Mouse (Mus musculus) embryonic facial prominence, embryonic 13.5 days (tissue): ENCODE data around the gene Rgl2. TPM values are rescaled to one million over a fixed set of nuclear protein-coding genes. Genes with fewer than 3 reads are reported as not detected.
"Not testable (repeated sequence)": the region's sequence is repeated elsewhere in the genome, so short reads cannot be mapped to it uniquely, and the experiment has no call there.

Experiments used
- ATAC-seq: fragments of 200-750 bp; cut with Nextera tagmentation; 2 replicates; pipeline ENCODE4 v1.8.0; 2017; ENCODE audit warnings: low read depth; ENCODE audit not compliant: insufficient number of reproducible peaks, insufficient read depth, low FRiP score, low TSS enrichment
- H3K27ac ChIP-seq: fragments of 300-500 bp; sonication (generic); 2 replicates; pipeline ENCODE4 v1.5.1; 2015; ENCODE audit warnings: moderate library complexity, mild to moderate bottlenecking, inconsistent platforms
- H3K27me3 ChIP-seq: fragments of 300-500 bp; sonication (generic); 2 replicates; pipeline ENCODE4 v1.6.1; 2015; ENCODE audit warnings: mild to moderate bottlenecking, inconsistent platforms
- H3K36me3 ChIP-seq: fragments of 300-500 bp; sonication (generic); 2 replicates; pipeline ENCODE4 v1.6.1; 2015; ENCODE audit warnings: mild to moderate bottlenecking, inconsistent platforms
- H3K4me1 ChIP-seq: fragments of 300-500 bp; sonication (generic); 2 replicates; pipeline ENCODE4 v1.6.1; 2015; ENCODE audit warnings: inconsistent platforms
- H3K4me2 ChIP-seq: fragments of 300-500 bp; sonication (generic); 2 replicates; pipeline ENCODE4 v1.6.1; 2015; ENCODE audit warnings: moderate library complexity, mild to moderate bottlenecking, inconsistent platforms
- H3K4me3 ChIP-seq: fragments of 300-500 bp; sonication (generic); 2 replicates; pipeline ENCODE4 v1.5.1; 2015; ENCODE audit warnings: mild to moderate bottlenecking, inconsistent platforms
- H3K9ac ChIP-seq: fragments of 300-500 bp; sonication (generic); 2 replicates; pipeline ENCODE4 v1.6.1; 2015; ENCODE audit warnings: mild to moderate bottlenecking, inconsistent platforms
- H3K9me3 ChIP-seq: fragments of 300-500 bp; sonication (generic); 2 replicates; pipeline ENCODE4 v1.6.1; 2016; ENCODE audit warnings: inconsistent platforms
- WGBS: fragments of 180-500 bp; shearing (Covaris S2); methylation state at CpG from one replicate; pipeline ENCODE4 v1.1.7; 2015; ENCODE audit warnings: mixed read lengths; 5-methylcytosine and 5-hydroxymethylcytosine counted together
- polyA plus RNA-seq: library from polyadenylated mRNA; unstranded; fragments of >200 nt; fragmentation: Nextera tagmentation; extraction: Ambion mirVana; gene quantifications from 2 replicates; pipeline ENCODE4 v1.2.1, GENCODE M21; 2015

The Rgl2 gene
- polyA plus RNA-seq, 1 experiment from 2014 or later, result 61.2 TPM

- H3K9me3 ChIP-seq, result no peaks in the 10 kb centered on the region
- H3K36me3 ChIP-seq, result peaks cover 23% of the 10 kb centered on the region
- H3K27ac ChIP-seq, result no peak overlapping the region
- no peak overlapping the region for H3K4me3 ChIP-seq
- no peak overlapping the region for H3K4me2 ChIP-seq
- 34% methylated on average over 5 of the region's 5 CpGs for WGBS
- peaks cover 11% of the 10 kb centered on the region; the same call in 1 of the 2 replicates for H3K27me3 ChIP-seq
- H3K9ac ChIP-seq, result no peak overlapping the region
- H3K4me1 ChIP-seq, result no peaks in the 10 kb centered on the region
- ATAC-seq, result 0 out of 2 replicates have a peak, but pooled peaks have one; percentile 27
These were observed 39.6 kb downstream of the Rgl2 start for GRCm38 (mm10) chr17:33968927-33969326.

DNA sequence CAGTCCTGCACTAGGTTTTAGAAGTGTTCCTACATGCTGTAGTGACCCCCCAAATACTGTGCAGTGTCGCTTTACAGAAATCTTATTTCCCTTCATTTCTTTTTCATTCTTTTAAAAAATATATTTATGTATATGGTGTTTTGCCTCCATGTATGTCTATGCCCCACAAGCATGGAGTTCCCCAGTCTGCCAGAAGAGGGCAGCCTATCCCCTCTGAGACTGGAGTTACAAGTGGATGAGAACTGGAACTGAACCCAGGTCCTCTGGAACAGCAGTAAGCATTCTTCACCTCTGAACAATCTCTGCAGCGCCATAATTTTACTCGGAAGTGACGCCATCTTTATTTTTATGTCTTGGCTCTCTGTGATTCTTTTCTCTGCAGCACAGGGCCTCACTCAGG, 40.1 kb downstream of the Rgl2 start:
- 79% methylated on average over 4 of the region's 4 CpGs for WGBS
- no peak overlapping the region for H3K4me2 ChIP-seq
- no peak overlapping the region for H3K9ac ChIP-seq
- no peaks in the 10 kb centered on the region for H3K9me3 ChIP-seq
- peaks cover 15% of the 10 kb centered on the region for H3K27me3 ChIP-seq
- H3K4me3 ChIP-seq, result no peak overlapping the region
- no peak for ATAC-seq
- no peaks in the 10 kb centered on the region for H3K4me1 ChIP-seq
- H3K36me3 ChIP-seq, result peaks cover 21% of the 10 kb centered on the region
- H3K27ac ChIP-seq, result no peak overlapping the region

DNA sequence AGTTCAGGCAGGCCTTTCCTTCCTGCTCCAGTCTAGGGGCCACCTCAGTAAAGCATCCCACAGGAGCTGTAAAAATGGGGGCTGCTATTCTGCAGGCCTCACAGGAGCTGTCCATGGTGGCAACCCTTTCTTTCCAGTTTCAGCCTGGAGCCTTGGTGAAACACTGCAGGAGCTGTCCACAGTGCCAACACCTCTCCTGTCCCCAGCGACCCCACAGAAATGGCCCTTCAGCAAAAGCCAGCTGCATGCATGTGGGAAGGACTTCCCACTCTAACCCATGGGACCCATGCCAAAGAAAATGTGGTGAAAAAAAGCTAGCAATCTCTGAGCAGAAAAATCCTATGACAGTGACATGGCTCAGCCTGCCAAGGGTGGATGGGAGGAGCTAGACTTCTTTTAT, 43.3 kb downstream of the Rgl2 start:
- Histone ChIP-seq H3K9ac (no peak overlapping the region), H3K4me3 (no peak overlapping the region), H3K27me3 (peaks cover 46% of the 10 kb centered on the region), H3K4me1 (no peaks in the 10 kb centered on the region), H3K36me3 (no peaks in the 10 kb centered on the region), H3K9me3 (no peaks in the 10 kb centered on the region), H3K4me2 (no peak overlapping the region), H3K27ac (no peak overlapping the region)
- 4% methylated on average over 1 of the region's 1 CpGs for WGBS
- ATAC-seq, result no peak

DNA sequence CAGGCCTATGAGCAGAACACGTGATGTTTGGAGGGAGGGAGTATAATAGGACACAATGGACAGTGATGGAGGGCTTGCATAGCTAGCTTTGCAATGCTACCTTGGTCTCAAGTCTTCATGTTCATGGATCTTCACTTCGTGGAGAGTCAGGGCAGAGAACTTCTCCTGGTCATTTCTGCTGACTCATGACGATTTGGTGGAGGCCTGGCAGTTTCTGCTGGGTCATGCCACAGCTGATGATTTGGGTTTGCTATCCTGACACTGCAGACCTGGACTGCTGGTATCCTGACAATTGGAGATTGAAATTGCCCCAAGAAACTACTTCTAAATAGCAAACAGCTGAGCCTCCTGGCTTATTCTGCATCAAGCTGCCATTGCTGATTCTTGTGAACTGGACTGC, 44.2 kb downstream of the Rgl2 start:
- Histone ChIP-seq H3K27me3 (peaks cover 54% of the 10 kb centered on the region), H3K9me3 (no peaks in the 10 kb centered on the region), H3K4me3 (no peak overlapping the region), H3K4me1 (peaks cover 8% of the 10 kb centered on the region), H3K27ac (no peak overlapping the region), H3K36me3 (no peaks in the 10 kb centered on the region), H3K9ac (no peak overlapping the region), H3K4me2 (no peak overlapping the region)
- 60% methylated on average over 3 of the region's 3 CpGs for WGBS
- no peak for ATAC-seq

- no peaks in the 10 kb centered on the region for H3K9me3 ChIP-seq
- H3K4me3 ChIP-seq, result peak overlapping the region; percentile 42
- no peak for ATAC-seq
- peak overlapping the region; percentile 62 for H3K9ac ChIP-seq
- peaks cover 22% of the 10 kb centered on the region for H3K4me1 ChIP-seq
- no peaks in the 10 kb centered on the region for H3K36me3 ChIP-seq
- no peak overlapping the region for H3K27ac ChIP-seq
- peaks cover 72% of the 10 kb centered on the region for H3K27me3 ChIP-seq
- 1% methylated on average over 57 of the region's 57 CpGs for WGBS
- H3K4me2 ChIP-seq, result peak overlapping the region; percentile 58
These were observed 48.7 kb downstream of the Rgl2 start for GRCm38 (mm10) chr17:33977861-33978557.

DNA sequence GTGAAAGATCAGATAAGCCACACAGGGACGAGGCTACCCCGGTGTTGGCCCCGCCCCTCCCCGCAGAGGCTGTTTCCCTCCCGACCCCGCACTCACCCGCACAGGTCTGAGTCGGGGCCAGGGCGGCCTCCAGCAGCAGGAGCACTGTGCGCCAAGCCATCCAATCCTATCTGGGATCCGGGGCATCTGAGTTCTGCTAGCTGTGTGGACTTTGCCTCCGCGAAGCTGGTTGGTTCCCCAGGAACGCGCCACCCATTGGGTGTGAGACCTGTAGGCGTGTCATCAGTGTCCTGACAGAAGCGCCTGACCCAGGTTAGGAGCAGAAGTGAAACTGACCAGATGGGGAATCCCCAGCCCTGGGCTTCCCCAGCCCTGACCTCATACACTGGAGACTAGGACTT, 49.3 kb downstream of the Rgl2 start:
- H3K36me3 ChIP-seq, result no peaks in the 10 kb centered on the region
- H3K27ac ChIP-seq, result no peak overlapping the region
- no peak for ATAC-seq
- H3K27me3 ChIP-seq, result peaks cover 65% of the 10 kb centered on the region
- peak overlapping the region; percentile 62 for H3K9ac ChIP-seq
- peak overlapping the region; percentile 58 for H3K4me2 ChIP-seq
- H3K4me3 ChIP-seq, result peak overlapping the region; percentile 42
- WGBS, result 1% methylated on average over 17 of the region's 17 CpGs
- peaks cover 22% of the 10 kb centered on the region for H3K4me1 ChIP-seq
- no peaks in the 10 kb centered on the region for H3K9me3 ChIP-seq

DNA sequence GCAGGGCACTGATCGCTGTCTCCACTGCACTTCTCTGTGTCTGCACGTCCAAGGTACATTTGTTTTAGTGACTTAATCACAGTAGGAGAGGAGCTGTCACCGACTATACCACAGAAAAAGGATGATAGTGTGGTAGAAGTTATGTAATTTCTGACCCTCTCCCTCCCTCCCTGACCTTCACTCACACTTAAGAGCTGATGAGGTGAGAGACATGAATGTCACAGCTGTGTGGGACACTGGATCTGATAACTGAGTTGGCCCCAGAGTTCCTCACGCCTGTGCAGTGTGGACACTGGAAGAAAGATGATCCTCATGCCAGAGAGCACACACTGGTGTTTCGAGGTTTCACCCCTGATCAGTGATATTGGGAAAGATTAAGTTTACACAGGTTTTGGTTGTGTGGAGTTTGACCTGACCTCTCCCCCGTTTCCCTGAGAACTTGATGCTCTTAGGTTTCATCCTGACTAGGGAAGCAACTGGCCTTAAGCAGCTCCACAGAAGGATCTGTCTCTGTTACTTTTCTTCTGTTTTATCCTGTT, 50.2 kb downstream of the Rgl2 start:
- H3K9ac ChIP-seq, result no peak overlapping the region
- H3K4me1 ChIP-seq, result peaks cover 22% of the 10 kb centered on the region
- no peaks in the 10 kb centered on the region for H3K36me3 ChIP-seq
- no peak overlapping the region for H3K27ac ChIP-seq
- H3K27me3 ChIP-seq, result peaks cover 58% of the 10 kb centered on the region
- H3K4me3 ChIP-seq, result no peak overlapping the region
- no peak for ATAC-seq
- no peak overlapping the region for H3K4me2 ChIP-seq
- H3K9me3 ChIP-seq, result no peaks in the 10 kb centered on the region
- 75% methylated on average over 6 of the region's 6 CpGs for WGBS

DNA sequence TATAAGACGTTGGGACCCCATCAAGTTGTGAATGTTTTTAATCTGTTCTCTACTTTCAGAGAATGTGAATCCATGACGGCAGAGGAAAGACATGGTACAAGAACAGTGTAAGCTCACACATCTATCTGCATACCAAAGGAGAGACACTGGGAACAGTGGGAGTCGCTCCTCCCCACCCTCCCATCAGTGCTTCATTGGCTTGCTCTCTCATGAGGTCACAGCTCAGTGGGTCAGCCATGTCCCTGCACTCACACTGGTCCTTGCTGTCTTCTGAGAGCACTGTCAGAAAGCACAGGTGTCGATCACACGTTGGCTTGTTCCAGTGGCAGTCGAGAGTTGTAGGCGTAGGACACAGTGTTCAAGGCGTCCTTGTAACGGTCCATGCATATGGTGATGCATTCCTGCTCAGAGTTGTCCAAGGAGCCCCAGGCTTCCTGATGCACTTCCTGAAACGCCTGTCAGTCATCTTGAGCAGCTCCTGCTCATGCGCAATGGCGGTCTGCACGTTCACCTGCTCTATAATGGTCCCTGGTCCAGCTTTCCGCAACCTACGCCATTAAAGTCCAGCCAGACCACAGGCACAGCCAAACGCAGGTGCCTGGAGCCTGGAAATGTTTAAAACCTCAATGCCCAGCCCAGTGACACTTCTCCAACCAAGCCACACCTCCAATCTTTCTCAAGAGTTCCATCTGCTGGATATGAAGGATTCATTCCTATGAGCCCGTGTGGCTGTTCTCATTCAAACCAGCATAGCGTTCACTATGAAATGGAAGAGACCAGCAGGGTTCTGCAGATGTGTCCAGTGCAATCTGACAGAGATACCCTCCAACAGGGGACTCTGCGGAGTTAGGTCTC, 51.1 kb downstream of the Rgl2 start:
- Histone ChIP-seq H3K4me1 (peaks cover 22% of the 10 kb centered on the region), H3K27me3 (peaks cover 51% of the 10 kb centered on the region), H3K27ac (peak overlapping the region; percentile 72; the same call in 1 of the 2 replicates), H3K4me3 (no peak overlapping the region), H3K9ac (no peak overlapping the region), H3K9me3 (no peaks in the 10 kb centered on the region), H3K4me2 (peak overlapping the region; percentile 66), H3K36me3 (no peaks in the 10 kb centered on the region)
- WGBS, result 75% methylated on average over 19 of the region's 19 CpGs
- ATAC-seq, result no peak

DNA sequence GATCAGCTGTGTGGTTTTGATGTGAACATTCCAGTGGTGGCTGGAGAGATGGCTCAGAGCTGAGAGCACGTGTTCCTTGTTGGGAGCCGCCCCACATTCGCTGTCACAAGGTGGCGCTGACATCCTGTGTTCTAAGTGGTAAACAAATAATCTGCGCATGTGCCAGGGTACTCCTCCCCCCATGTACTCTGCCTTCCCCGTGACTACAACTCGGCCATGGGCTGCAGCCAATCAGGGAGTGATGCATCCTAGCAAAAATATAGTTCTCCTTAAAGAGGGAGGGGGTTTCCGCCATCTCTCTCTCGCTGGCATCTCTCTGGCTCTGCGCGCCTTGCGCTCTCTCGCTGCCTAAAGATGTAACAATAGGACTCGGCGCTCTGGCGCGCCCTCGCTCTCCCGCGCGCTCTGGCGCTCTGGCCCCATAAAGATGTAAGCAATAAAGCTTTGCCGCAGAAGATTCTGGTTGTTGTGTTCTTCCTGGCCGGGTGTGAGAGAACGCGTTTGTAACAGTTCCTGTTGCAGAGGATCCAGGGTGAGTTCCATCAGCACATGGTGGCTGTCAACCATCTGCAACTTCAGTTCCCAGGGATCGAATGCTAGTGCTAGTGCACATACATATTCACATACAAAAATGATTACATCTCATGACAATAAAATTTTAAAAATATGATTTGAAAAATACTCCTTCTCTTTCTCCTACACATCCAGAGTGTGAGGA, 52.0 kb downstream of the Rgl2 start:
- 1% methylated on average over 27 of the region's 27 CpGs for WGBS
- H3K9ac ChIP-seq, result peak overlapping the region; percentile 75
- peak overlapping the region; percentile 66 for H3K4me2 ChIP-seq

GRCm38 (mm10) chr17:33982136-33982535, 52.8 kb downstream of the Rgl2 start:
- Histone ChIP-seq H3K4me3 (peak overlapping the region; percentile 55), H3K4me2 (peak overlapping the region; percentile 66), H3K4me1 (peaks cover 22% of the 10 kb centered on the region), H3K27me3 (peaks cover 40% of the 10 kb centered on the region)
- H3K36me3 ChIP-seq, H3K9me3 ChIP-seq, ATAC-seq, H3K27ac ChIP-seq, H3K9ac ChIP-seq: not testable (repeated sequence)
- 10% methylated on average over 8 of the region's 8 CpGs for WGBS

More for the DNA sequence above, 52.0 kb downstream of the Rgl2 start:
- H3K9me3 ChIP-seq, H3K36me3 ChIP-seq: not testable (repeated sequence)
- Histone ChIP-seq H3K4me1 (peaks cover 22% of the 10 kb centered on the region), H3K27me3 (peaks cover 43% of the 10 kb centered on the region), H3K27ac (peak overlapping the region; percentile 92), H3K4me3 (peak overlapping the region; percentile 55)
- ATAC-seq, result peak; percentile 90
